Mouse (Mus musculus) embryonic facial prominence, embryonic 14.5 days (tissue): ENCODE results near the gene Usp33. TPM values are rescaled to one million over a fixed set of nuclear protein-coding genes. Genes with fewer than 3 reads are reported as not detected.

Experiments
- ATAC-seq: fragments of 200-750 bp; cut with Nextera tagmentation; 2 replicates; pipeline ENCODE4 v1.8.0; 2017; ENCODE audit warnings: low read depth, moderate number of reproducible peaks, moderate TSS enrichment
- DNase-seq: peaks from one replicate; pipeline ENCODE4 v3.0.0-alpha.2; 2015; ENCODE audit warnings: low spot score
- H3K27ac ChIP-seq: fragments of 300-500 bp; sonication (generic); replicated peaks from 2 replicates; pipeline ENCODE4 v1.5.1; 2014; ENCODE audit warnings: low read depth, mild to moderate bottlenecking, low read length, moderate library complexity
- H3K27me3 ChIP-seq: fragments of 300-500 bp; sonication (generic); replicated peaks from 2 replicates; pipeline ENCODE4 v1.6.1; 2014; ENCODE audit warnings: low read length; ENCODE audit not compliant: control insufficient read depth, insufficient read depth
- H3K36me3 ChIP-seq: fragments of 300-500 bp; sonication (generic); 2 replicates; pipeline ENCODE4 v1.6.1; 2014; ENCODE audit warnings: low read length, mixed read lengths; ENCODE audit not compliant: control insufficient read depth, insufficient read depth
- H3K4me1 ChIP-seq: fragments of 300-500 bp; sonication (generic); 2 replicates; pipeline ENCODE4 v1.6.1; 2014; ENCODE audit warnings: antibody characterized with exemption, low read length; ENCODE audit not compliant: control insufficient read depth, insufficient read depth
- H3K4me2 ChIP-seq: fragments of 300-500 bp; sonication (generic); 2 replicates; pipeline ENCODE4 v1.6.1; 2014; ENCODE audit warnings: low read depth, mild to moderate bottlenecking, low read length, moderate library complexity, mixed read lengths
- H3K4me3 ChIP-seq: fragments of 300-500 bp; sonication (generic); 2 replicates; pipeline ENCODE4 v1.5.1; 2014; ENCODE audit warnings: low read depth, mild to moderate bottlenecking, low read length
- H3K9ac ChIP-seq: fragments of 300-500 bp; sonication (generic); 2 replicates; pipeline ENCODE4 v1.6.1; 2014; ENCODE audit warnings: low read depth, mild to moderate bottlenecking, low read length, moderate library complexity, mixed read lengths
- H3K9me3 ChIP-seq: fragments of 300-500 bp; sonication (generic); 2 replicates; pipeline ENCODE4 v1.6.1; 2016; ENCODE audit warnings: low read length; ENCODE audit not compliant: control insufficient read depth
- WGBS: fragments of 180-500 bp; shearing (Covaris S2); extraction: QIAGEN DNeasy Blood & Tissue Kit; methylation state at CpG from one replicate; pipeline ENCODE4 v1.1.7; 2014; 5-methylcytosine and 5-hydroxymethylcytosine counted together
- polyA plus RNA-seq: library from polyadenylated mRNA; unstranded; fragments of >200 nt; fragmentation: Nextera tagmentation; extraction: Ambion mirVana; gene quantifications from 2 replicates; pipeline ENCODE4 v1.2.1, GENCODE M21; 2014

Usp33 gene
- polyA plus RNA-seq, 1 experiment from 2014 or later = 46.8 TPM

GRCm38 (mm10) chr3:152403827-152404226, 57.5 kb downstream of the Usp33 start:
- H3K4me2 ChIP-seq = no peak overlapping the region
- H3K36me3 ChIP-seq = no peaks in the 10 kb centered on the region
- H3K4me3 ChIP-seq = no peak overlapping the region
- no peak for DNase-seq
- H3K27ac ChIP-seq = no peak overlapping the region
- no peaks in the 10 kb centered on the region for H3K9me3 ChIP-seq
- 60% methylated on average over 2 of the region's 2 CpGs for WGBS
- H3K27me3 ChIP-seq = no peaks in the 10 kb centered on the region
- no peak overlapping the region for H3K9ac ChIP-seq
- no peak for ATAC-seq
- peaks cover 6% of the 10 kb centered on the region; the same call in 1 of the 2 replicates for H3K4me1 ChIP-seq

- no peaks in the 10 kb centered on the region for H3K27me3 ChIP-seq
- no peak overlapping the region for H3K9ac ChIP-seq
- 0 out of 2 replicates have a peak, but pooled peaks cover 3% of the 10 kb centered on the region for H3K4me1 ChIP-seq
- no peak overlapping the region for H3K4me3 ChIP-seq
- H3K4me2 ChIP-seq = no peak overlapping the region
- H3K27ac ChIP-seq = no peak overlapping the region
- ATAC-seq (no peak), DNase-seq (no peak)
- 95% methylated on average over 7 of the region's 7 CpGs for WGBS
- no peaks in the 10 kb centered on the region for H3K36me3 ChIP-seq
- no peaks in the 10 kb centered on the region for H3K9me3 ChIP-seq
Measured at GRCm38 (mm10) chr3:152405420-152405819, 59.1 kb downstream of the Usp33 start.

- no peak overlapping the region for H3K9ac ChIP-seq
- H3K9me3 ChIP-seq = no peaks in the 10 kb centered on the region
- no peaks in the 10 kb centered on the region for H3K36me3 ChIP-seq
- H3K4me2 ChIP-seq = no peak overlapping the region
- ATAC-seq (no peak), DNase-seq (no peak)
- H3K4me1 ChIP-seq = 0 out of 2 replicates have a peak, but pooled peaks cover 3% of the 10 kb centered on the region
- H3K27me3 ChIP-seq = no peaks in the 10 kb centered on the region
- H3K4me3 ChIP-seq = no peak overlapping the region
- H3K27ac ChIP-seq = no peak overlapping the region
- 74% methylated on average over 4 of the region's 4 CpGs for WGBS
Measured at GRCm38 (mm10) chr3:152405978-152406640, 59.8 kb downstream of the Usp33 start.

GRCm38 (mm10) chr3:152410980-152411551, 64.8 kb downstream of the Usp33 start:
- Histone ChIP-seq H3K27me3 (no peaks in the 10 kb centered on the region), H3K36me3 (no peaks in the 10 kb centered on the region), H3K9ac (no peak overlapping the region), H3K4me1 (no peaks in the 10 kb centered on the region), H3K4me3 (no peak overlapping the region), H3K9me3 (no peaks in the 10 kb centered on the region), H3K27ac (no peak overlapping the region), H3K4me2 (no peak overlapping the region)
- ATAC-seq (no peak), DNase-seq (no peak)
- WGBS = 81% methylated on average over 7 of the region's 7 CpGs

GRCm38 (mm10) chr3:152412362-152412761, 66.1 kb downstream of the Usp33 start:
- ATAC-seq (no peak), DNase-seq (no peak)
- H3K36me3 ChIP-seq = no peaks in the 10 kb centered on the region
- H3K4me1 ChIP-seq = no peaks in the 10 kb centered on the region
- H3K4me3 ChIP-seq = no peak overlapping the region
- 65% methylated on average over 4 of the region's 4 CpGs for WGBS
- no peaks in the 10 kb centered on the region for H3K9me3 ChIP-seq
- no peak overlapping the region for H3K4me2 ChIP-seq
- no peak overlapping the region for H3K27ac ChIP-seq
- no peaks in the 10 kb centered on the region for H3K27me3 ChIP-seq
- H3K9ac ChIP-seq = no peak overlapping the region

- Histone ChIP-seq H3K27ac (no peak overlapping the region), H3K9me3 (no peaks in the 10 kb centered on the region), H3K36me3 (peaks cover 34% of the 10 kb centered on the region), H3K27me3 (no peaks in the 10 kb centered on the region), H3K4me3 (no peak overlapping the region), H3K9ac (no peak overlapping the region), H3K4me2 (no peak overlapping the region), H3K4me1 (no peaks in the 10 kb centered on the region)
- 95% methylated on average over 8 of the region's 8 CpGs for WGBS
- ATAC-seq = no peak
- DNase-seq = no peak
Measured at GRCm38 (mm10) chr3:152428925-152429324, 82.6 kb downstream of the Usp33 start.

- Histone ChIP-seq H3K4me3 (no peak overlapping the region), H3K4me2 (no peak overlapping the region), H3K9me3 (no peaks in the 10 kb centered on the region), H3K4me1 (no peaks in the 10 kb centered on the region), H3K27ac (no peak overlapping the region), H3K27me3 (no peaks in the 10 kb centered on the region), H3K36me3 (peaks cover 31% of the 10 kb centered on the region), H3K9ac (no peak overlapping the region)
- 94% methylated on average over 7 of the region's 7 CpGs for WGBS
- DNase-seq (no peak), ATAC-seq (no peak)
Measured at GRCm38 (mm10) chr3:152432677-152433076, 86.4 kb downstream of the Usp33 start.

GRCm38 (mm10) chr3:152435590-152435989, 89.3 kb downstream of the Usp33 start:
- Histone ChIP-seq H3K4me3 (no peak overlapping the region), H3K4me1 (no peaks in the 10 kb centered on the region), H3K27me3 (no peaks in the 10 kb centered on the region), H3K27ac (no peak overlapping the region), H3K9me3 (no peaks in the 10 kb centered on the region), H3K4me2 (no peak overlapping the region), H3K36me3 (peaks cover 22% of the 10 kb centered on the region; the same call in 1 of the 2 replicates), H3K9ac (no peak overlapping the region)
- DNase-seq = no peak
- no peak for ATAC-seq

GRCm38 (mm10) chr3:152438068-152438467, 91.8 kb downstream of the Usp33 start:
- peaks cover 19% of the 10 kb centered on the region; the same call in 1 of the 2 replicates for H3K36me3 ChIP-seq
- 95% methylated on average over 7 of the region's 7 CpGs for WGBS
- no peak overlapping the region for H3K9ac ChIP-seq
- ATAC-seq = no peak
- no peaks in the 10 kb centered on the region for H3K4me1 ChIP-seq
- H3K4me2 ChIP-seq = no peak overlapping the region
- no peak overlapping the region for H3K27ac ChIP-seq
- H3K4me3 ChIP-seq = no peak overlapping the region
- no peaks in the 10 kb centered on the region for H3K9me3 ChIP-seq
- no peak for DNase-seq
- no peaks in the 10 kb centered on the region for H3K27me3 ChIP-seq
